Mouse (Mus musculus): Measurements from ENCODE around the gene Agap3. TPM values are rescaled to one million over a fixed set of nuclear protein-coding genes. Genes with fewer than 3 reads are reported as not detected.

Gene Agap3
- polyA plus RNA-seq, 1 experiment from 2014 or later, result 15.5 TPM

GRCm38 (mm10) chr5:24444746-24445427, 7.1 kb upstream of the Agap3 start, which contains the start of gene Fastk:
Gene Fastk (minus strand): TSS chr5:24445287.
- H3K27me3 ChIP-seq (ENCODE audit: control insufficient read depth, insufficient read depth, low read length), result no peaks in the 10 kb centered on the region
- peak within 1 kb of the TSS; percentile 98 for H3K9ac ChIP-seq (ENCODE audit: low read length)
- peaks cover 26% of the 10 kb centered on the region for H3K36me3 ChIP-seq (ENCODE audit: control insufficient read depth, insufficient read depth)
- peaks cover 26% of the 10 kb centered on the region for H3K4me1 ChIP-seq (ENCODE audit: control insufficient read depth, insufficient read depth, low read length)
- peak within 1 kb of the TSS; percentile 97 for H3K27ac ChIP-seq (ENCODE audit: low read length)
- peak; percentile 82 for ATAC-seq (replicated peaks; ENCODE audit: extremely low read depth, insufficient read depth, low FRiP score)
- peak within 1 kb of the TSS; percentile 77 for H3K4me2 ChIP-seq (ENCODE audit: low read depth, low read length)
- no peaks in the 10 kb centered on the region for H3K9me3 ChIP-seq (replicated peaks; ENCODE audit: control insufficient read depth, low read length)
- peak within 1 kb of the TSS; percentile 90 for H3K4me3 ChIP-seq (ENCODE audit: low read length)
- under 1% methylated on average over 60 of the region's 60 CpGs for WGBS

GRCm38 (mm10) chr5:24445428-24446080, 6.4 kb upstream of the Agap3 start:
- peak overlapping the region; percentile 98 for H3K9ac ChIP-seq (ENCODE audit: low read length)
- H3K4me2 ChIP-seq (ENCODE audit: low read depth, low read length), result peak overlapping the region; percentile 77
- 51% methylated on average over 20 of the region's 20 CpGs for WGBS
- peak overlapping the region; percentile 97 for H3K27ac ChIP-seq (ENCODE audit: low read length)
- H3K27me3 ChIP-seq (ENCODE audit: control insufficient read depth, insufficient read depth, low read length), result no peaks in the 10 kb centered on the region
- H3K4me1 ChIP-seq (ENCODE audit: control insufficient read depth, insufficient read depth, low read length), result peaks cover 26% of the 10 kb centered on the region
- ATAC-seq (replicated peaks; ENCODE audit: extremely low read depth, insufficient read depth, low FRiP score), result no peak
- peaks cover 19% of the 10 kb centered on the region for H3K36me3 ChIP-seq (ENCODE audit: control insufficient read depth, insufficient read depth)
- no peaks in the 10 kb centered on the region for H3K9me3 ChIP-seq (replicated peaks; ENCODE audit: control insufficient read depth, low read length)
- peak overlapping the region; percentile 90 for H3K4me3 ChIP-seq (ENCODE audit: low read length)

GRCm38 (mm10) chr5:24446630-24447029, 5.3 kb upstream of the Agap3 start:
- WGBS, result 86% methylated on average over 7 of the region's 7 CpGs

GRCm38 (mm10) chr5:24447624-24448298, 4.2 kb upstream of the Agap3 start, which contains the start of gene Tmub1:
Gene Tmub1 (minus strand): TSS chr5:24447854.
- H3K4me1 ChIP-seq (ENCODE audit: control insufficient read depth, insufficient read depth, low read length), result peaks cover 30% of the 10 kb centered on the region
- peaks cover 4% of the 10 kb centered on the region; the same call in 1 of the 2 replicates for H3K36me3 ChIP-seq (ENCODE audit: control insufficient read depth, insufficient read depth)
- no peaks in the 10 kb centered on the region for H3K9me3 ChIP-seq (replicated peaks; ENCODE audit: control insufficient read depth, low read length)
- peak within 1 kb of the TSS; percentile 80 for H3K4me3 ChIP-seq (ENCODE audit: low read length)
- peak; percentile 20 for ATAC-seq (replicated peaks; ENCODE audit: extremely low read depth, insufficient read depth, low FRiP score)
- no peaks in the 10 kb centered on the region for H3K27me3 ChIP-seq (ENCODE audit: control insufficient read depth, insufficient read depth, low read length)
- peak within 1 kb of the TSS; percentile 71 for H3K27ac ChIP-seq (ENCODE audit: low read length)
- H3K4me2 ChIP-seq (ENCODE audit: low read depth, low read length), result peak within 1 kb of the TSS; percentile 83
- 3% methylated on average over 34 of the region's 34 CpGs for WGBS
- peak within 1 kb of the TSS; percentile 80 for H3K9ac ChIP-seq (ENCODE audit: low read length)

More at GRCm38 (mm10) chr5:24446630-24447029, 5.3 kb upstream of the Agap3 start:
- H3K4me3 ChIP-seq (ENCODE audit: low read length), result no peak overlapping the region
- no peak overlapping the region for H3K27ac ChIP-seq (ENCODE audit: low read length)
- ATAC-seq (replicated peaks; ENCODE audit: extremely low read depth, insufficient read depth, low FRiP score), result no peak
- no peaks in the 10 kb centered on the region for H3K27me3 ChIP-seq (ENCODE audit: control insufficient read depth, insufficient read depth, low read length)
- no peak overlapping the region for H3K9ac ChIP-seq (ENCODE audit: low read length)
- H3K4me1 ChIP-seq (ENCODE audit: control insufficient read depth, insufficient read depth, low read length), result peaks cover 32% of the 10 kb centered on the region
- H3K9me3 ChIP-seq (replicated peaks; ENCODE audit: control insufficient read depth, low read length), result no peaks in the 10 kb centered on the region
- no peak overlapping the region for H3K4me2 ChIP-seq (ENCODE audit: low read depth, low read length)
- peaks cover 8% of the 10 kb centered on the region; the same call in 1 of the 2 replicates for H3K36me3 ChIP-seq (ENCODE audit: control insufficient read depth, insufficient read depth)

- H3K9ac ChIP-seq (ENCODE audit: low read length), result peak overlapping the region; percentile 97
Measured at GRCm38 (mm10) chr5:24451264-24452029, 530 bp upstream of the Agap3 start.

GRCm38 (mm10) chr5:24452691-24453233, 785 bp downstream of the Agap3 start:
- WGBS, result 1% methylated on average over 29 of the region's 29 CpGs
- peaks cover 36% of the 10 kb centered on the region for H3K4me1 ChIP-seq (ENCODE audit: control insufficient read depth, insufficient read depth, low read length)
- peak overlapping the region; percentile 95 for H3K4me3 ChIP-seq (ENCODE audit: low read length)
- H3K36me3 ChIP-seq (ENCODE audit: control insufficient read depth, insufficient read depth), result no peaks in the 10 kb centered on the region; the same call in 1 of the 2 replicates
- no peaks in the 10 kb centered on the region for H3K9me3 ChIP-seq (replicated peaks; ENCODE audit: control insufficient read depth, low read length)
- H3K4me2 ChIP-seq (ENCODE audit: low read depth, low read length), result peak overlapping the region; percentile 97
- no peak for ATAC-seq (replicated peaks; ENCODE audit: extremely low read depth, insufficient read depth, low FRiP score)
- no peaks in the 10 kb centered on the region for H3K27me3 ChIP-seq (ENCODE audit: control insufficient read depth, insufficient read depth, low read length)
- H3K27ac ChIP-seq (ENCODE audit: low read length), result peak overlapping the region; percentile 93
- peak overlapping the region; percentile 97 for H3K9ac ChIP-seq (ENCODE audit: low read length)

More at GRCm38 (mm10) chr5:24451264-24452029, 530 bp upstream of the Agap3 start:
- Histone ChIP-seq H3K27me3 (ENCODE audit: control insufficient read depth, insufficient read depth, low read length) (no peaks in the 10 kb centered on the region), H3K9me3 (replicated peaks; ENCODE audit: control insufficient read depth, low read length) (no peaks in the 10 kb centered on the region), H3K27ac (ENCODE audit: low read length) (peak overlapping the region; percentile 93), H3K36me3 (ENCODE audit: control insufficient read depth, insufficient read depth) (no peaks in the 10 kb centered on the region), H3K4me2 (ENCODE audit: low read depth, low read length) (peak overlapping the region; percentile 97), H3K4me3 (ENCODE audit: low read length) (peak overlapping the region; percentile 95), H3K4me1 (ENCODE audit: control insufficient read depth, insufficient read depth, low read length) (peaks cover 41% of the 10 kb centered on the region)
- peak; percentile 82 for ATAC-seq (replicated peaks; ENCODE audit: extremely low read depth, insufficient read depth, low FRiP score)
- 2% methylated on average over 63 of the region's 66 CpGs for WGBS

- 19% methylated on average over 5 of the region's 5 CpGs for WGBS
- Histone ChIP-seq H3K4me1 (ENCODE audit: control insufficient read depth, insufficient read depth, low read length) (peaks cover 32% of the 10 kb centered on the region), H3K9ac (ENCODE audit: low read length) (peak overlapping the region; percentile 97), H3K9me3 (replicated peaks; ENCODE audit: control insufficient read depth, low read length) (no peaks in the 10 kb centered on the region), H3K36me3 (ENCODE audit: control insufficient read depth, insufficient read depth) (no peaks in the 10 kb centered on the region; the same call in 1 of the 2 replicates), H3K4me3 (ENCODE audit: low read length) (peak overlapping the region; percentile 95), H3K27ac (ENCODE audit: low read length) (peak overlapping the region; percentile 93), H3K27me3 (ENCODE audit: control insufficient read depth, insufficient read depth, low read length) (no peaks in the 10 kb centered on the region), H3K4me2 (ENCODE audit: low read depth, low read length) (peak overlapping the region; percentile 97)
- no peak for ATAC-seq (replicated peaks; ENCODE audit: extremely low read depth, insufficient read depth, low FRiP score)
Measured at GRCm38 (mm10) chr5:24453283-24453984, 1.5 kb downstream of the Agap3 start.

GRCm38 (mm10) chr5:24453985-24454303, 2.0 kb downstream of the Agap3 start:
- 27% methylated on average over 2 of the region's 2 CpGs for WGBS
- Histone ChIP-seq H3K9ac (ENCODE audit: low read length) (peak overlapping the region; percentile 97; the same call in 1 of the 2 replicates), H3K36me3 (ENCODE audit: control insufficient read depth, insufficient read depth) (no peaks in the 10 kb centered on the region; the same call in 1 of the 2 replicates), H3K4me3 (ENCODE audit: low read length) (peak overlapping the region; percentile 95), H3K4me2 (ENCODE audit: low read depth, low read length) (peak overlapping the region; percentile 97), H3K27me3 (ENCODE audit: control insufficient read depth, insufficient read depth, low read length) (no peaks in the 10 kb centered on the region), H3K27ac (ENCODE audit: low read length) (peak overlapping the region; percentile 93), H3K4me1 (ENCODE audit: control insufficient read depth, insufficient read depth, low read length) (peaks cover 32% of the 10 kb centered on the region), H3K9me3 (replicated peaks; ENCODE audit: control insufficient read depth, low read length) (no peaks in the 10 kb centered on the region)
- ATAC-seq (replicated peaks; ENCODE audit: extremely low read depth, insufficient read depth, low FRiP score), result no peak
